Comparison of ENCODE assay signal across 8 mouse cellular contexts in the genomic region with DNA sequence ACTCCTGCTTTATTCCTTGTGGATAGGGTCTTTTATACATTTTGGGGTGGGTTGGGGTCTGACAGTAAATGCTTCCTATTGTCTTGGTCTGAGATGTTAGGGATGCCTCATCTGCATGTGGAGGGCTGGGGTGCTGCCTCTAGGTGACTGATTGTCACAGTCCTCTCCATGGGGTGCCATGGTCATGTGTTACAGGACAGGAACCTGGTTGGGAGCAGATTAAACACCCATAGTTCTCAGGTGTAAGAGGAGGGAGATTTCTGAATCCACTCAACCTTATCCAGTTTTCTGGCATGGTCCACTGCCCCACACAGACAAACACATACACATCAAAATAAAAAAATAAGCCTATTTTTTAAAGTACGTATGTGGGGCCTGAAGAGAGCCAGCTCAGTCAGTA. TPM values are rescaled to one million over a fixed set of nuclear protein-coding genes. Genes with fewer than 3 reads are reported as not detected.
DNase-seq lines count a peak whose midpoint lies in the region; ATAC-seq and TF ChIP-seq lines count a peak whose summit lies in the region.

No protein-coding gene starts in this region.

- peaks cover 77% of the 10 kb centered on the region for H3K4me1 ChIP-seq in heart, embryonic 13.5 days
- H3K4me1 ChIP-seq in lung, embryonic 14.5 days (ENCODE audit: insufficient read depth): peaks cover 24% of the 10 kb centered on the region
- peaks cover 30% of the 10 kb centered on the region for H3K4me1 ChIP-seq in intestine, embryonic 15.5 days (replicated peaks)
- H3K4me1 ChIP-seq in midbrain, embryonic 16.5 days (ENCODE audit: control insufficient read depth, insufficient read depth, low read length): no peaks in the 10 kb centered on the region; the same call in 1 of the 2 replicates

- no peaks in the 10 kb centered on the region for H3K27me3 ChIP-seq in heart, embryonic 13.5 days (replicated peaks)
- H3K27me3 ChIP-seq in lung, embryonic 14.5 days (ENCODE audit: insufficient read depth, low read length): no peaks in the 10 kb centered on the region
- H3K27me3 ChIP-seq in intestine, embryonic 15.5 days (replicated peaks): no peaks in the 10 kb centered on the region
- H3K27me3 ChIP-seq in midbrain, embryonic 16.5 days (ENCODE audit: control insufficient read depth, insufficient read depth, low read depth, low read length): no peaks in the 10 kb centered on the region

- WGBS in heart, embryonic 13.5 days: 81% methylated on average over 1 of the region's 1 CpGs
- WGBS in lung, embryonic 14.5 days: 66% methylated on average over 1 of the region's 1 CpGs
- WGBS in intestine, embryonic 15.5 days: 88% methylated on average over 1 of the region's 1 CpGs
- 96% methylated on average over 1 of the region's 1 CpGs for WGBS in midbrain, embryonic 16.5 days

- H3K27ac ChIP-seq in heart, embryonic 13.5 days (replicated peaks): peak overlapping the region; percentile 79
- H3K27ac ChIP-seq in lung, embryonic 14.5 days (ENCODE audit: low read depth): peak overlapping the region; percentile 80
- peak overlapping the region; percentile 52 for H3K27ac ChIP-seq in intestine, embryonic 15.5 days
- H3K27ac ChIP-seq in midbrain, embryonic 16.5 days (ENCODE audit: low read length): no peak overlapping the region

- H3K4me3 ChIP-seq in heart, embryonic 13.5 days: 0 out of 2 replicates have a peak overlapping the region, but pooled peaks have one; percentile 10
- no peak overlapping the region for H3K4me3 ChIP-seq in lung, embryonic 14.5 days (ENCODE audit: low read depth, low read length)
- H3K4me3 ChIP-seq in intestine, embryonic 15.5 days (replicated peaks): no peak overlapping the region
- H3K4me3 ChIP-seq in midbrain, embryonic 16.5 days (ENCODE audit: low read depth, low read length): no peak overlapping the region

- DNase-seq in heart, adult 9 months (ENCODE audit: low spot score in 2 of 2): no peak
- no peak for DNase-seq in lung, embryonic 14.5 days
- no peak for DNase-seq in lung, postnatal 25 days (ENCODE audit: low spot score)
- no peak for DNase-seq in gastrocnemius, postnatal 36 days

- H3K36me3 ChIP-seq in heart, embryonic 13.5 days: peaks cover 19% of the 10 kb centered on the region
- 0 out of 2 replicates have a peak, but pooled peaks cover 7% of the 10 kb centered on the region for H3K36me3 ChIP-seq in lung, embryonic 14.5 days (ENCODE audit: insufficient read depth)
- 0 out of 2 replicates have a peak, but pooled peaks cover 2% of the 10 kb centered on the region for H3K36me3 ChIP-seq in intestine, embryonic 15.5 days
- H3K36me3 ChIP-seq in midbrain, embryonic 16.5 days (ENCODE audit: control insufficient read depth, insufficient read depth, low read length): no peaks in the 10 kb centered on the region

- intact Hi-C loops in gastrocnemius, postnatal 36 days (cut with DNase I): no loop called here

- 0 out of 2 replicates have a peak overlapping the region, but pooled peaks have one; percentile 42 for H3K9ac ChIP-seq in heart, embryonic 13.5 days
- peak overlapping the region; percentile 1; the same call in 1 of the 2 replicates for H3K9ac ChIP-seq in lung, embryonic 14.5 days
- H3K9ac ChIP-seq in intestine, embryonic 15.5 days: no peak overlapping the region
- H3K9ac ChIP-seq in midbrain, embryonic 16.5 days (ENCODE audit: low read depth, low read length): no peak overlapping the region

- no peaks in the 10 kb centered on the region for H3K9me3 ChIP-seq in heart, embryonic 13.5 days
- no peaks in the 10 kb centered on the region for H3K9me3 ChIP-seq in lung, embryonic 14.5 days (ENCODE audit: low read depth, low read length)
- no peaks in the 10 kb centered on the region for H3K9me3 ChIP-seq in intestine, embryonic 15.5 days
- no peaks in the 10 kb centered on the region for H3K9me3 ChIP-seq in midbrain, embryonic 16.5 days (replicated peaks; ENCODE audit: control insufficient read depth, low read length, poor library complexity, severe bottlenecking)

- no peak for ATAC-seq in heart, embryonic 13.5 days (ENCODE audit: extremely low read depth, insufficient number of reproducible peaks, low FRiP score, low TSS enrichment)
- ATAC-seq in lung, embryonic 14.5 days (ENCODE audit: insufficient read depth): no peak
- no peak for ATAC-seq in intestine, embryonic 15.5 days
- ATAC-seq in megakaryocyte progenitor cell, adult 5-6 weeks (replicated peaks; ENCODE audit: poor library complexity): 0 out of 2 replicates have a peak, but pooled peaks have one; percentile 5
- ATAC-seq in midbrain, embryonic 16.5 days: no peak

- TF ChIP-seq CTCF in lung, embryonic 14.5 days (IDR thresholded peaks at IDR 0.05; ENCODE audit: low read depth): no peak

- H3K4me2 ChIP-seq in heart, embryonic 13.5 days: peak overlapping the region; percentile 59
- H3K4me2 ChIP-seq in lung, embryonic 14.5 days: peak overlapping the region; percentile 42
- peak overlapping the region; percentile 40 for H3K4me2 ChIP-seq in intestine, embryonic 15.5 days (replicated peaks)
- no peak overlapping the region for H3K4me2 ChIP-seq in midbrain, embryonic 16.5 days (ENCODE audit: low read length)

RNA-seq across cellular contexts. Expression of gene Ralb, which starts 12.1 kb away (rescaled TPM):
- polyA plus RNA-seq in heart, embryonic 13.5 days (2015; fragmentation: Nextera tagmentation; extraction: Ambion mirVana): 154 and 158 TPM in 2 replicates
- polyA plus RNA-seq in lung, embryonic 14.5 days (2014; fragmentation: Nextera tagmentation; extraction: Ambion mirVana): 219 and 221 TPM in 2 replicates
- polyA plus RNA-seq in intestine, embryonic 15.5 days (2015; fragmentation: Nextera tagmentation; extraction: Ambion mirVana): 172 and 179 TPM in 2 replicates
- 10.4 and 12.1 TPM in 2 replicates for total RNA-seq in megakaryocyte progenitor cell, adult 5-6 weeks (2015)
- total RNA-seq in megakaryocyte progenitor cell, adult 5-6 weeks (2017): 23.6 and 24.3 TPM in 2 replicates
- polyA plus RNA-seq in midbrain, embryonic 16.5 days (2015; fragmentation: Nextera tagmentation; extraction: Ambion mirVana): 60.8 and 60.9 TPM in 2 replicates
- total RNA-seq in gastrocnemius, postnatal 36 days (2021): 1 to 10 TPM; 7.6 to 9.5 TPM

RNA-seq across cellular contexts. Expression of gene Tmem185b, which starts 33.5 kb away (rescaled TPM):
- 22.1 and 24.2 TPM in 2 replicates for polyA plus RNA-seq in heart, embryonic 13.5 days (2015; fragmentation: Nextera tagmentation; extraction: Ambion mirVana)
- polyA plus RNA-seq in lung, embryonic 14.5 days (2014; fragmentation: Nextera tagmentation; extraction: Ambion mirVana): 32.4 and 33.2 TPM in 2 replicates
- polyA plus RNA-seq in intestine, embryonic 15.5 days (2015; fragmentation: Nextera tagmentation; extraction: Ambion mirVana): 24.0 and 25.7 TPM in 2 replicates
- 16.6 and 19.5 TPM in 2 replicates for total RNA-seq in megakaryocyte progenitor cell, adult 5-6 weeks (2015)
- 10.2 and 11.2 TPM in 2 replicates for total RNA-seq in megakaryocyte progenitor cell, adult 5-6 weeks (2017)
- polyA plus RNA-seq in midbrain, embryonic 16.5 days (2015; fragmentation: Nextera tagmentation; extraction: Ambion mirVana): 19.2 and 19.7 TPM in 2 replicates
- total RNA-seq in gastrocnemius, postnatal 36 days (2021): 1 to 10 TPM; 3.5 to 4.0 TPM

Comparison
In these comparisons a context has a peak if more than half of its experiments do, and no peak if none do; other contexts are left out.
1. H3K9ac ChIP-seq: peak in heart, embryonic 13.5 days (single experiment) and lung, embryonic 14.5 days (single experiment); none in intestine, embryonic 15.5 days (single experiment) and midbrain, embryonic 16.5 days (single experiment).